Mouse (Mus musculus) embryonic facial prominence, embryonic 14.5 days (tissue): Measurements from ENCODE around the gene Tmem219. TPM values are rescaled to one million over a fixed set of nuclear protein-coding genes. Genes with fewer than 3 reads are reported as not detected.

Experiments used
- ATAC-seq: fragments of 200-750 bp; cut with Nextera tagmentation; 2 replicates; pipeline ENCODE4 v1.8.0; 2017; ENCODE audit warnings: low read depth, moderate number of reproducible peaks, moderate TSS enrichment
- DNase-seq: peaks from one replicate; pipeline ENCODE4 v3.0.0-alpha.2; 2015; ENCODE audit warnings: low spot score
- H3K27ac ChIP-seq: fragments of 300-500 bp; sonication (generic); replicated peaks from 2 replicates; pipeline ENCODE4 v1.5.1; 2014; ENCODE audit warnings: low read depth, mild to moderate bottlenecking, low read length, moderate library complexity
- H3K27me3 ChIP-seq: fragments of 300-500 bp; sonication (generic); replicated peaks from 2 replicates; pipeline ENCODE4 v1.6.1; 2014; ENCODE audit warnings: low read length; ENCODE audit not compliant: control insufficient read depth, insufficient read depth
- H3K36me3 ChIP-seq: fragments of 300-500 bp; sonication (generic); 2 replicates; pipeline ENCODE4 v1.6.1; 2014; ENCODE audit warnings: low read length, mixed read lengths; ENCODE audit not compliant: control insufficient read depth, insufficient read depth
- H3K4me1 ChIP-seq: fragments of 300-500 bp; sonication (generic); 2 replicates; pipeline ENCODE4 v1.6.1; 2014; ENCODE audit warnings: antibody characterized with exemption, low read length; ENCODE audit not compliant: control insufficient read depth, insufficient read depth
- H3K4me2 ChIP-seq: fragments of 300-500 bp; sonication (generic); 2 replicates; pipeline ENCODE4 v1.6.1; 2014; ENCODE audit warnings: low read depth, mild to moderate bottlenecking, low read length, moderate library complexity, mixed read lengths
- H3K4me3 ChIP-seq: fragments of 300-500 bp; sonication (generic); 2 replicates; pipeline ENCODE4 v1.5.1; 2014; ENCODE audit warnings: low read depth, mild to moderate bottlenecking, low read length
- H3K9ac ChIP-seq: fragments of 300-500 bp; sonication (generic); 2 replicates; pipeline ENCODE4 v1.6.1; 2014; ENCODE audit warnings: low read depth, mild to moderate bottlenecking, low read length, moderate library complexity, mixed read lengths
- H3K9me3 ChIP-seq: fragments of 300-500 bp; sonication (generic); 2 replicates; pipeline ENCODE4 v1.6.1; 2016; ENCODE audit warnings: low read length; ENCODE audit not compliant: control insufficient read depth
- WGBS: fragments of 180-500 bp; shearing (Covaris S2); extraction: QIAGEN DNeasy Blood & Tissue Kit; methylation state at CpG from one replicate; pipeline ENCODE4 v1.1.7; 2014; 5-methylcytosine and 5-hydroxymethylcytosine counted together
- polyA plus RNA-seq: library from polyadenylated mRNA; unstranded; fragments of >200 nt; fragmentation: Nextera tagmentation; extraction: Ambion mirVana; gene quantifications from 2 replicates; pipeline ENCODE4 v1.2.1, GENCODE M21; 2014

Gene Tmem219
- polyA plus RNA-seq, 1 experiment from 2014 or later, result 30.2 TPM

DNA sequence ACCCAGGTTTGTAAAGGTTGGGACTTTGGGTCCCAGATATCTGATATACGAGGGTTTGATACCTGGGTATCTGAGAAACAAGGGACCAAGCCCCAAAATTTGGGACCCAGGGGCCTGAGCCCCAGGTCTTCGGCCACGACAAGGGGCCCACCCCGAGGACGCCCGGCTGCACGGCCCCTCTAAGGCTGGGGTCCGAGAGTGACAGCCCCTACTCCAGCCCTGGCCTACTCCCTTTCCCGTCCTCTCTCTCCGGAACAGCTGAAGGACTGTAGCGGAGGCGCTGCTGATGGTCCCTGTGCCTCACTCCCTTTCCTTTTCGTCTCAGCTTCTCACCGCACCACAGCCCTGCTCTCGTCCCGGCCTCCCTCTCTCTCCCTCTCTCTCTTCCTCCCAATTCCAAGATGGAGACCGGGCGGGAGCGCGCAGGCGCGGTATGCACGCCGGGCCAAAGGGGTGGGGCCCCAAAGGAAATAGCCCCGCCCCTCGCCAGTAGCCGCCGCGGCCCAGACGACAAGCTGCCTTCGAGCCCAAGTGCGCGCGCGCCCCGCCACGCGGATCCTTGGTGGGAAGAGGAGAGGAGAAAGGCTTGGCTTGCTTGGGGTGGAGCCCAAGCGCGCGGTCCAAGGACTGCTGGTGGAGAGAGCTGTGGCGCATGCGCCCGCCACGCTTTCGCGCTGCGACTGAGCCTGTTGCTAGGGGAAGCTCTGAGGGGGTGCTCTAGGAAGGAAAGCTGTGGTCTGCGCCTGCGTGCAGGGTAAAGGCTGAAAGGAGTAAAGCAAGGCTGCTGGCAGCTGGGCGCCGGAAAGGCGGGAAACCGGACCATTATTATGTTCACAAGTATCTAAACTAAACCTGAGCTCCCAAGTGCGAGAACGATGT lies 38.2 kb downstream of the Tmem219 start, which contains the start of gene Taok2:
Taok2 (minus strand) TSS at position 418 of the 879 bp plus-strand sequence.
- Histone ChIP-seq H3K36me3 (peaks cover 14% of the 10 kb centered on the region), H3K4me3 (peak within 1 kb of the TSS; percentile 73), H3K9me3 (no peaks in the 10 kb centered on the region), H3K27me3 (no peaks in the 10 kb centered on the region), H3K4me2 (peak within 1 kb of the TSS; percentile 94), H3K27ac (peak within 1 kb of the TSS; percentile 90), H3K9ac (peak within 1 kb of the TSS; percentile 83), H3K4me1 (peaks cover 24% of the 10 kb centered on the region)
- WGBS, result under 1% methylated on average over 55 of the region's 56 CpGs
- ATAC-seq, result peak; percentile 99
- DNase-seq, result peak; percentile 99

DNA sequence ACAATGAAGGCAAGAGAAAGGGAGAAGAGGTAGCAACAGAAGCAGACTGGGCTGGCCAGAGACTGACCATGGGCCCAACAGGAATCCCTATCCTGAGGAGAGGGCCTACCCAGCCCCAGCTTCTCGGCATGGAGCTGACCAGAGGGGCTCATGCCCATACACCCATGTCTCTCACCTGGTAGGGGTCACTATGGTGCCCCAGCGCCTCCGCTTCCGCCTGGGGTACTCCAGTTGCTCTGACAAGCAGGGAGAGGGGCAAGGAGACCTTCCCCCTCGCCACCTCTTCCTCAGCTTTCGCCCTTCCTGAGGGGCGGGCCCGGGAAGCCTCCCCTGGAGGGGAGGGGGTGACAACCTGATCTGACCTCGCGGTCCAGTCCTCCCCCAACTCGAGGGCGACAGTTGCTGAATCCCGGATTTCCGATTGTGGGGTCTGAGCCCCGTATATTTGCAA lies 39.0 kb downstream of the Tmem219 start:
- ATAC-seq (no peak), DNase-seq (no peak)
- Histone ChIP-seq H3K36me3 (peaks cover 22% of the 10 kb centered on the region), H3K4me1 (peaks cover 24% of the 10 kb centered on the region), H3K4me2 (peak overlapping the region; percentile 94), H3K9ac (peak overlapping the region; percentile 83), H3K4me3 (peak overlapping the region; percentile 73), H3K27ac (peak overlapping the region; percentile 90), H3K9me3 (no peaks in the 10 kb centered on the region), H3K27me3 (no peaks in the 10 kb centered on the region)
- under 1% methylated on average over 10 of the region's 15 CpGs for WGBS

DNA sequence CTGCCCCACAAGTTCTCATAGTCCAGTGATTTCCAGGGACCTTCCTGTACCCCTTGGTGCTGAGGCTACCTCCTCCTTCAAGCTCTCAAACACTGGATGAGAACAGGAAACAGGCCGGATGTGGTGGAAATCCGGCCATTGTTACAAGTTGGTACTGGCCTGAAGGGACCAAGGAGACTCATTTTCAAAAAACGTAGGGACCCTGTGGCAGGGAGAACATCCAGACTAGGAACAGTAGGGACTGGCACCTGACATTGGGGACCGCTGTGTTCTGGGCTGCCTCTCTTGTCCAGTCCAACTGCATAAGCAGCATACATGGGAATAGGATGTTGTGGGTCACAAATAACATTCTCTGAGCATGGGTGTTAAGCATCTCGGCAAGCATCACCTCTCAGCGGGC lies 41.7 kb downstream of the Tmem219 start:
- Histone ChIP-seq H3K4me2 (peak overlapping the region; percentile 94; the same call in 1 of the 2 replicates), H3K9me3 (no peaks in the 10 kb centered on the region), H3K9ac (peak overlapping the region; percentile 35), H3K27me3 (no peaks in the 10 kb centered on the region), H3K27ac (no peak overlapping the region), H3K36me3 (peaks cover 46% of the 10 kb centered on the region), H3K4me3 (no peak overlapping the region), H3K4me1 (peaks cover 24% of the 10 kb centered on the region)
- 76% methylated on average over 6 of the region's 6 CpGs for WGBS
- ATAC-seq, result no peak
- no peak for DNase-seq

DNA sequence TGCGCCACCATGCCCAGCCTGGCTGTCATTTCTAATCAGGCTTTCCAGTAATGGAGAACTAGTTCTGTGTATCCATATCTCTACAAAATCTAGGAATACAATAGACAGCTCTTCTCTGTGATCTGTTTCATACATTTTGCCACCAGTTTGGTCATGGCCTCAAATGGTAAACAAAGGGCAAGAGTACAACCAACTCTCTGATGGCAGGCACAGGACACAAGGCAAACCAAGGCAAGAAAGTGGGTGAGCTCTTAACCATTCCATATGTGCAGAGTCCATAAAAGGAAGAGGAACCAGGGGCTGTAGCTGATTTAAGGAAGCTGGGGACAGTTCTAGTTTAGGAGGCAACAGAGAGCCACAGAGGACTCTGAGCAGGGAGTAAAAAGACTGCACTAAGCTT lies 45.5 kb downstream of the Tmem219 start:
- DNase-seq, result no peak

DNA sequence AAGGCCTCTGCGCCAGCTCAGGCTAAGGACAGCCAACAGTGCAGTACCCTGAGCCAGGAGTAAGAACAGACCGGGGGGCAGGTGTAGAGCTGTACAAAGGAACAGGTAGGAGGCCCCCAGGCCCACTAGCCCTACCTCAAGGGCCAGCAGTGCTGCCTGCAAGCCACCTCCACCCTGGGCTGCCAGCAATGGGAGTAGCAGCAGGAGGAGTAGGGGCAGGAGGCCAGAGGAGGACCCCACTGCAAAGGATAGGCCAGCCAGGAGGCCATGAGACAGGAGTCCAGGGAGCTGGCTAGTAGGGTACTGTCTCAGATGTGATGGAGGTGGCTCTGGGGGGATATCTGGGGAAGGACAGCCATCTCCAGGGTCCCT lies 52.2 kb downstream of the Tmem219 start:
- DNase-seq (no peak), ATAC-seq (no peak)
- H3K9me3 ChIP-seq, result no peaks in the 10 kb centered on the region
- H3K9ac ChIP-seq, result no peak overlapping the region
- no peak overlapping the region for H3K4me3 ChIP-seq
- peaks cover 99% of the 10 kb centered on the region for H3K36me3 ChIP-seq
- H3K27ac ChIP-seq, result no peak overlapping the region
- H3K27me3 ChIP-seq, result no peaks in the 10 kb centered on the region
- no peak overlapping the region for H3K4me2 ChIP-seq
- no peaks in the 10 kb centered on the region for H3K4me1 ChIP-seq
- 94% methylated on average over 2 of the region's 2 CpGs for WGBS

More for the DNA sequence above, 45.5 kb downstream of the Tmem219 start:
- Histone ChIP-seq H3K4me3 (no peak overlapping the region), H3K27ac (no peak overlapping the region), H3K4me2 (no peak overlapping the region), H3K9ac (no peak overlapping the region), H3K4me1 (peaks cover 14% of the 10 kb centered on the region), H3K36me3 (peaks cover 84% of the 10 kb centered on the region), H3K27me3 (no peaks in the 10 kb centered on the region), H3K9me3 (no peaks in the 10 kb centered on the region)
- WGBS, result 97% methylated on average over 1 of the region's 1 CpGs
- no peak for ATAC-seq

DNA sequence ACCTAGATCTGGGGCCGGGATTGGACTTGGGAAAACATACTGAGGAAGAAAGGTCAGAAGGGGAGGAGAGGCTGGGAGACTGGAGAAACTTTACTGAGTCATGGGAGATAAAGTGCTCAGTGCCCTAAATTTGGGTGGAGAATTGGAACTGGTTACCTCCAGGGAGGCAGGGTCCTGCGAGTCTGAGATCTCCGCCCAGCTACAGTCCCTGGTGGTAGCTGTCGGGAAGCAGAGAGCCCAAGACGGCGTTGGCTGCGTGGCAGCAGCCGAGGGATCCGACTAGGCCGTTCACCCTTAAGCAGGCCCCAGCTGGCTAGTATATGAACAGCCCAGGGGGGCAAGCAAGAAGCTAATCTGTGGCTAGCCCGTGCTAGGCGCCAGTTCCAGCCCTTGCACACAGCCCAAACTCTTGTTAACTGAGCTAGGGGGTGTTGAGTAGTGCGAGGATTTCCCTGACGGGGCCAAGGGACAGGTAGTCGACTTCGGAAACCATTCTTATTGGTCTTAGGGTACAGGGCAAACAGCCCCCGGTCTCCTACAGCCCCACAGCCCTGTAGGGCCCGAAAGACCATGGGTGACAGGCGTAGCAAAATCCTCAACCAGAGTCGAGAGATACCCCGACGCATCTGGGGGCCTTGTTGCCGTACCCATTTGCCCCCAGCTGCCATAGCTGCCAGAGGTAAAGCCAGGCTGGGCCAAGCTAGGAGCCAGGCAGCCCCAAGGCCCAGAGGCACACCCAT lies 52.8 kb downstream of the Tmem219 start:
- ATAC-seq (no peak), DNase-seq (no peak)
- H3K27ac ChIP-seq, result no peak overlapping the region
- H3K9me3 ChIP-seq, result no peaks in the 10 kb centered on the region
- 91% methylated on average over 23 of the region's 23 CpGs for WGBS
- H3K4me1 ChIP-seq, result no peaks in the 10 kb centered on the region
- no peak overlapping the region for H3K4me2 ChIP-seq
- H3K4me3 ChIP-seq, result no peak overlapping the region
- H3K36me3 ChIP-seq, result peaks cover 99% of the 10 kb centered on the region
- no peak overlapping the region for H3K9ac ChIP-seq
- no peaks in the 10 kb centered on the region for H3K27me3 ChIP-seq

DNA sequence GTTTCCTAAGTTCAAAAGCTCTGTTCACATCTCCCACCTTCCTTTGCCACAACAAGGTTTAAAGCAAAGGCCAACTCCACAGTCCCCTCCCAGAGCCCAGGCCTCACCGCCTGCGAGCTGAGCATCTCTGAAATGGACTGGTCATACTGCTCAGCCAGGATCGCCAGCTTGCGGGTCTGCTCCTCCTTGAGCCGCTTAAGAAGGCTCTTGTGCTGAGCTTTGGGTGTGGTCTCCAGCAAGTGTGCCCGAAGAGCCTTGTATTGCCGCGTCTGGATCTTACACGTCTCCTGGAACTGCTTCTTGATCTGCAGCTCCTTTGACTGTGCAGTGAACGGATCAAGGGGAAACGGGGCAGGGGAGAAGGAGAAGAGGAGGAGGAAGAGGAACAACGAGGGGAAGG lies 54.7 kb downstream of the Tmem219 start:
- Histone ChIP-seq H3K9ac (no peak overlapping the region), H3K4me2 (no peak overlapping the region), H3K27me3 (no peaks in the 10 kb centered on the region), H3K9me3 (no peaks in the 10 kb centered on the region), H3K36me3 (peaks cover 92% of the 10 kb centered on the region), H3K4me3 (no peak overlapping the region), H3K27ac (no peak overlapping the region), H3K4me1 (peaks cover 8% of the 10 kb centered on the region; the same call in 1 of the 2 replicates)
- no peak for ATAC-seq
- no peak for DNase-seq
- 85% methylated on average over 12 of the region's 12 CpGs for WGBS

DNA sequence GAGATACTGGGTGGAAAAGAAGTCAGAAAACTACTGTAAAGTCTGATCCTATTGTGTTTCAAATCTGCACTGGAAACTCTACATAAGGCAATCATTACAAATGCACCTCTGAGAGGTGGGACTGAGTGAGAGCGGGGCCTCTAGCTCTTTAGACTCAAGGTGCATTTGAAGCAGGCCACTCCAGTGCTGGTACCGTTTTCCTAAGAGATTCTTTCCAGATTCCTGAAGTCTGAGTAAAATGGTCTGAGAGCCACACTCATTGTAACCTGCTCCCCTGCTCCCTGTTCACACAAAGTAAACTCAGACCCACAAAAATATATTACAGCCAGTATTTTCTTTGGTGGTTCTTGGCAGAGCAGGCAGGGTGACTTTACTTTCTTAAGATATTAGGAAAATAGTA lies 55.2 kb downstream of the Tmem219 start:
- no peak for ATAC-seq
- no peak overlapping the region for H3K4me2 ChIP-seq
- H3K9ac ChIP-seq, result no peak overlapping the region
- H3K4me3 ChIP-seq, result no peak overlapping the region
- 81% methylated on average over 2 of the region's 2 CpGs for WGBS
- no peak for DNase-seq
- no peaks in the 10 kb centered on the region for H3K27me3 ChIP-seq
- peaks cover 88% of the 10 kb centered on the region for H3K36me3 ChIP-seq
- no peaks in the 10 kb centered on the region for H3K9me3 ChIP-seq
- H3K27ac ChIP-seq, result no peak overlapping the region
- H3K4me1 ChIP-seq, result peaks cover 11% of the 10 kb centered on the region
